Comparison of ENCODE assay signal across 8 mouse cellular contexts in the genomic region with DNA sequence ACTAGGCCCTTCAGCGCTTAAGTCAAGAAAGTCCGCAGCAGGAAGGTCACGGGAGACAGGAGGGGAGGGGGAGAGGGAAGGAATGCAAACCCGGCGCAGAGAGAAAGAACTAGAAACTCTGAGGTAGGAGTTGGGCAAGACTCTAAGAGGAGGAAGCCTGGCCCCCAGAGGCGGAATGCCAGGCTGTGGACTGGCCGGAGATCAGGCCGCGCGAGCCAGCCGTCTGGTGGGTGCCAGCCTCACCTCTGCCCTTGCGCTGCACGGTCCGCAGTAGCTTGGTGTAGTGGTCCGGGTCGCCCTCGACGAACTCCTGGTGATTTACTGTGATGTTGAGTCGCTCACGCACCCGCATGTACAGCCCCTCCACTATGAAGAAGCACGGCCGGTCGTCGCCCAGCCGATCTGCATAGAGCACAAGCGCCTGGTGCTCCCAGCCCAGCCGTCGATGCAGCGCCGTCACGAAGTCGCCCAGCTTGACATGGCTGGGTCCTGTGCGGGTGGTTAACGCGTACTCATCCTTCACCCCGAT. TPM values are rescaled to one million over a fixed set of nuclear protein-coding genes. Genes with fewer than 3 reads are reported as not detected.
DNase-seq lines count a peak whose midpoint lies in the region; ATAC-seq lines count a peak whose summit lies in the region.

No protein-coding gene starts in this region.

- peak overlapping the region; percentile 19; the same call in 1 of the 2 replicates for H3K9ac ChIP-seq in embryonic facial prominence, embryonic 14.5 days (ENCODE audit: low read depth, low read length)
- H3K9ac ChIP-seq in liver, embryonic 11.5 days (ENCODE audit: low read depth, low read length): no peak overlapping the region
- peak overlapping the region; percentile 33; the same call in 1 of the 2 replicates for H3K9ac ChIP-seq in midbrain, embryonic 15.5 days

- peak; percentile 95 for DNase-seq in heart, adult 11 months
- no peak for DNase-seq in heart, postnatal 25 days (ENCODE audit: low spot score)
- no peak for DNase-seq in embryonic facial prominence, embryonic 14.5 days (ENCODE audit: low spot score)
- peak; percentile 45 to 49 for DNase-seq in heart, postnatal 36 days
- no peak for DNase-seq in liver, embryonic 11.5 days (ENCODE audit: low spot score)
- DNase-seq in thymus, postnatal 10 days (ENCODE audit: low spot score in 2 of 2): no peak
- no peak for DNase-seq in spleen, adult 18-20 months

- intact Hi-C loops in heart, postnatal 25 days (cut with DNase I): loop anchor here (5.0 kb wide), 1 partner anchor 32 kb away; the partner anchor contains the start of gene Ints3
- intact Hi-C loops in heart, postnatal 36 days (cut with DNase I): loop anchor here (1.0 to 5.0 kb wide), 4 partner anchors 18 to 247 kb away; partner anchors contain the start of genes Dennd4b and Ints3

- H3K4me2 ChIP-seq in embryonic facial prominence, embryonic 14.5 days (ENCODE audit: low read depth, low read length): peak overlapping the region; percentile 96
- H3K4me2 ChIP-seq in liver, embryonic 11.5 days: peak overlapping the region; percentile 83
- peak overlapping the region; percentile 96 for H3K4me2 ChIP-seq in midbrain, embryonic 15.5 days

- peak overlapping the region; percentile 48 for H3K4me3 ChIP-seq in embryonic facial prominence, embryonic 14.5 days (ENCODE audit: low read depth, low read length)
- H3K4me3 ChIP-seq in liver, embryonic 11.5 days (ENCODE audit: low read depth, low read length): peak overlapping the region; percentile 52
- H3K4me3 ChIP-seq in midbrain, embryonic 15.5 days: peak overlapping the region; percentile 51

- WGBS in embryonic facial prominence, embryonic 14.5 days: 12% methylated on average over 32 of the region's 37 CpGs
- 18% methylated on average over 37 of the region's 37 CpGs for WGBS in liver, embryonic 11.5 days
- WGBS in midbrain, embryonic 15.5 days: 12% methylated on average over 37 of the region's 37 CpGs

- no peaks in the 10 kb centered on the region for H3K4me1 ChIP-seq in embryonic facial prominence, embryonic 14.5 days (ENCODE audit: control insufficient read depth, insufficient read depth, low read length)
- peaks cover 7% of the 10 kb centered on the region for H3K4me1 ChIP-seq in liver, embryonic 11.5 days (replicated peaks; ENCODE audit: control insufficient read depth, insufficient read depth, low read length)
- H3K4me1 ChIP-seq in midbrain, embryonic 15.5 days: peaks cover 15% of the 10 kb centered on the region

- no peak for ATAC-seq in embryonic facial prominence, embryonic 14.5 days (ENCODE audit: low read depth)
- ATAC-seq in liver, embryonic 11.5 days (replicated peaks; ENCODE audit: low FRiP score): no peak
- peak; percentile 49 for ATAC-seq in midbrain, embryonic 15.5 days (replicated peaks)

- H3K27me3 ChIP-seq in embryonic facial prominence, embryonic 14.5 days (replicated peaks; ENCODE audit: control insufficient read depth, insufficient read depth, low read length): peaks cover 41% of the 10 kb centered on the region
- peaks cover 46% of the 10 kb centered on the region for H3K27me3 ChIP-seq in liver, embryonic 11.5 days (replicated peaks; ENCODE audit: control insufficient read depth, insufficient read depth, low read length)
- H3K27me3 ChIP-seq in midbrain, embryonic 15.5 days (replicated peaks): peaks cover 41% of the 10 kb centered on the region

- H3K9me3 ChIP-seq in embryonic facial prominence, embryonic 14.5 days (ENCODE audit: control insufficient read depth, low read length): no peaks in the 10 kb centered on the region
- no peaks in the 10 kb centered on the region for H3K9me3 ChIP-seq in liver, embryonic 11.5 days (ENCODE audit: control insufficient read depth, low read length)
- H3K9me3 ChIP-seq in midbrain, embryonic 15.5 days: no peaks in the 10 kb centered on the region

- no peak overlapping the region for H3K27ac ChIP-seq in embryonic facial prominence, embryonic 14.5 days (replicated peaks; ENCODE audit: low read depth, low read length)
- no peak overlapping the region for H3K27ac ChIP-seq in liver, embryonic 11.5 days (ENCODE audit: low read depth, low read length)
- H3K27ac ChIP-seq in midbrain, embryonic 15.5 days: no peak overlapping the region

- H3K36me3 ChIP-seq in embryonic facial prominence, embryonic 14.5 days (ENCODE audit: control insufficient read depth, insufficient read depth, low read length): no peaks in the 10 kb centered on the region
- no peaks in the 10 kb centered on the region for H3K36me3 ChIP-seq in liver, embryonic 11.5 days (ENCODE audit: control insufficient read depth, insufficient read depth, low read length)
- no peaks in the 10 kb centered on the region for H3K36me3 ChIP-seq in midbrain, embryonic 15.5 days (replicated peaks)

RNA-seq across cellular contexts. Expression of gene Npr1, which starts 1.1 kb away (rescaled TPM):
- total RNA-seq in heart, postnatal 25 days (2021): 10 to 100 TPM; 17.2 to 18.8 TPM
- 6.7 and 8.2 TPM in 2 replicates for polyA plus RNA-seq in embryonic facial prominence, embryonic 14.5 days (2014; fragmentation: Nextera tagmentation; extraction: Ambion mirVana)
- 10 to 100 TPM; 19.9 to 21.3 TPM for total RNA-seq in heart, postnatal 36 days (2021)
- 8.0 and 9.2 TPM in 2 replicates for polyA plus RNA-seq in liver, embryonic 11.5 days (2014; fragmentation: Nextera tagmentation; extraction: Ambion mirVana)
- 2.7 and 3.0 TPM in 2 replicates for polyA plus RNA-seq in midbrain, embryonic 15.5 days (2015; fragmentation: Nextera tagmentation; extraction: Ambion mirVana)

RNA-seq across cellular contexts. Expression of gene Ilf2, which starts 11.3 kb away (rescaled TPM):
- total RNA-seq in heart, postnatal 25 days (2021): 10 to 100 TPM; 31.5 to 33.4 TPM
- 137 and 166 TPM in 2 replicates for polyA plus RNA-seq in embryonic facial prominence, embryonic 14.5 days (2014; fragmentation: Nextera tagmentation; extraction: Ambion mirVana)
- total RNA-seq in heart, postnatal 36 days (2021): 10 to 100 TPM; 29.6 to 32.2 TPM
- polyA plus RNA-seq in liver, embryonic 11.5 days (2014; fragmentation: Nextera tagmentation; extraction: Ambion mirVana): 169 and 174 TPM in 2 replicates
- 263 and 264 TPM in 2 replicates for polyA plus RNA-seq in midbrain, embryonic 15.5 days (2015; fragmentation: Nextera tagmentation; extraction: Ambion mirVana)

RNA-seq across cellular contexts. Expression of gene Snapin, which starts 26.2 kb away (rescaled TPM):
- total RNA-seq in heart, postnatal 25 days (2021): 10 to 100 TPM; 59.5 to 62.6 TPM
- 79.6 and 89.9 TPM in 2 replicates for polyA plus RNA-seq in embryonic facial prominence, embryonic 14.5 days (2014; fragmentation: Nextera tagmentation; extraction: Ambion mirVana)
- total RNA-seq in heart, postnatal 36 days (2021): 10 to 100 TPM; 61.0 to 71.3 TPM
- polyA plus RNA-seq in liver, embryonic 11.5 days (2014; fragmentation: Nextera tagmentation; extraction: Ambion mirVana): 44.9 and 46.4 TPM in 2 replicates
- polyA plus RNA-seq in midbrain, embryonic 15.5 days (2015; fragmentation: Nextera tagmentation; extraction: Ambion mirVana): 83.4 and 89.2 TPM in 2 replicates

RNA-seq across cellular contexts. Expression of gene Ints3, which starts 31.2 kb away (rescaled TPM):
- 10 to 100 TPM; 25.2 to 26.9 TPM for total RNA-seq in heart, postnatal 25 days (2021)
- polyA plus RNA-seq in embryonic facial prominence, embryonic 14.5 days (2014; fragmentation: Nextera tagmentation; extraction: Ambion mirVana): 26.0 and 31.8 TPM in 2 replicates
- 10 to 100 TPM; 23.7 to 27.9 TPM for total RNA-seq in heart, postnatal 36 days (2021)
- 34.0 and 35.2 TPM in 2 replicates for polyA plus RNA-seq in liver, embryonic 11.5 days (2014; fragmentation: Nextera tagmentation; extraction: Ambion mirVana)
- 37.8 and 39.2 TPM in 2 replicates for polyA plus RNA-seq in midbrain, embryonic 15.5 days (2015; fragmentation: Nextera tagmentation; extraction: Ambion mirVana)

RNA-seq across cellular contexts. Expression of gene Chtop, which starts 44.7 kb away (rescaled TPM):
- 100 to 1,000 TPM; 100 to 113 TPM for total RNA-seq in heart, postnatal 25 days (2021)
- polyA plus RNA-seq in embryonic facial prominence, embryonic 14.5 days (2014; fragmentation: Nextera tagmentation; extraction: Ambion mirVana): 92.1 and 98.4 TPM in 2 replicates
- total RNA-seq in heart, postnatal 36 days (2021): 100 to 1,000 TPM in 1 of 2 experiments, 10 to 100 TPM in 1; 92.7 to 106 TPM
- polyA plus RNA-seq in liver, embryonic 11.5 days (2014; fragmentation: Nextera tagmentation; extraction: Ambion mirVana): 78.2 and 86.3 TPM in 2 replicates
- 184 and 185 TPM in 2 replicates for polyA plus RNA-seq in midbrain, embryonic 15.5 days (2015; fragmentation: Nextera tagmentation; extraction: Ambion mirVana)

Comparison
In these comparisons a context has a peak if more than half of its experiments do, and no peak if none do; other contexts are left out.
1. DNase-seq: peak in heart, adult 11 months (single experiment) and heart, postnatal 36 days (2 of 2); none in heart, postnatal 25 days (single experiment), embryonic facial prominence, embryonic 14.5 days (single experiment), liver, embryonic 11.5 days (single experiment), thymus, postnatal 10 days (0 of 2) and spleen, adult 18-20 months (0 of 2).
2. Peak in every context shown above with its lines, with median percentiles within 50 percentile points of each other: H3K4me2 ChIP-seq and H3K4me3 ChIP-seq.